Mouse (Mus musculus): ENCODE data around the gene 4930516K23Rik.

- no peak for TF ChIP-seq CTCF (IDR thresholded peaks at IDR 0.05 in 2 of 3, conservative IDR thresholded peaks at IDR 0.05 in 1 of 3; ENCODE audit: control insufficient read depth in 1 of 3, insufficient read depth in 1 of 3, low read depth in 2 of 3, low read length in 3 of 3, poor library complexity in 1 of 3, severe bottlenecking in 1 of 3)
- TF ChIP-seq MAZ (IDR thresholded peaks at IDR 0.05; ENCODE audit: low read depth, low read length): no peak
- no peak for TF ChIP-seq USF1 (IDR thresholded peaks at IDR 0.05; ENCODE audit: low read depth, low read length)
- TF ChIP-seq E2F4 (IDR thresholded peaks at IDR 0.05; ENCODE audit: borderline replicate concordance, low read depth, low read length): no peak
- TF ChIP-seq ELF1 (IDR thresholded peaks at IDR 0.05; ENCODE audit: low read depth, low read length): no peak
- no peak for TF ChIP-seq RCOR1 (IDR thresholded peaks at IDR 0.05; ENCODE audit: low read depth, low read length)
- no peak for TF ChIP-seq USF2 (IDR thresholded peaks at IDR 0.05; ENCODE audit: borderline replicate concordance in 1 of 2, insufficient read depth in 1 of 2, low read depth in 1 of 2, low read length in 2 of 2)
- TF ChIP-seq POLR2A (IDR thresholded peaks at IDR 0.05; ENCODE audit: control insufficient read depth in 1 of 2, insufficient read depth in 1 of 2, low read depth in 1 of 2, low read length in 2 of 2, poor library complexity in 1 of 2): no peak
- TF ChIP-seq MAX (IDR thresholded peaks at IDR 0.05; ENCODE audit: low read length): no peak
- no peak for TF ChIP-seq TCF12 (IDR thresholded peaks at IDR 0.05; ENCODE audit: low read depth, low read length)
These were observed 35.8 kb downstream of the 4930516K23Rik start, which contains the start of gene Olfr640 for GRCm38 (mm10) chr7:104025473-104025872.

Data from MEL (cell line).